Mouse (Mus musculus): ENCODE data around the gene Map3k19.

DNA sequence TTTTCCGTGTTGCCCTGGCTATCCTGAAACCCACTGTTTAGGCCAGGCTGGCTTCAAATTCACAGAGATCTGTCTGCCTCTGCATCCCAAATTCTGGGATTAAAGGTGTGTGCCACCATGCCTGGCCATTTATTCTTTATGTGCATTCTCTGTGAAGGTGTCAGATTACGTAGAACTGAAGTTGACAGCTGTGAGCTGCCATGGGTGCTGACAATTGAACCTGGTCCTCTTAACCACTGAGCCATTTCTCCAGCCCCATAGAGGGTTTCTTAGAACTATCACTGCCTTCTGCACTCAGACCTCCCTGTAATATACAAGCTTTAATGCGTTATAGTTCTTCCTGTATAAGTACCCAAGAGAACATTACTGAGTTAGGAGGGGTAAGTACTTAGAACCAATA lies 76.2 kb downstream of the Map3k19 start:
- TF ChIP-seq CTCF (IDR thresholded peaks at IDR 0.05; ENCODE audit: low read depth) (no peak), EP300 (IDR thresholded peaks at IDR 0.05; ENCODE audit: low read depth) (no peak)
